Mouse (Mus musculus) myocyte (in vitro differentiated cells): ENCODE measurements around the gene 1600014C10Rik.

ENCODE experiments used
- CEBPB ChIP-seq: IDR thresholded peaks from 2 replicates; pipeline ENCODE4 v1.6.1; 2011; ENCODE audit warnings: mild to moderate bottlenecking, moderate library complexity; ENCODE audit not compliant: poor library complexity, insufficient read depth, severe bottlenecking
- E2F4 ChIP-seq: IDR thresholded peaks from one replicate; pipeline ENCODE4 v1.6.1; 2011; ENCODE audit warnings: mild to moderate bottlenecking, control low read depth, moderate library complexity; ENCODE audit not compliant: insufficient read depth
- MAX ChIP-seq: IDR thresholded peaks from one replicate; pipeline ENCODE4 v1.6.1; 2011; ENCODE audit warnings: low read depth, mild to moderate bottlenecking, control low read depth
- MYOD1 ChIP-seq, 3 experiments: IDR thresholded peaks; one replicate each; pipeline ENCODE4 v1.6.1; 2011; ENCODE audit warnings: control low read depth in 2 of 3, low read depth in 2 of 3, mild to moderate bottlenecking in 2 of 3, moderate library complexity in 1 of 3; ENCODE audit not compliant: insufficient read length in 2 of 3, control insufficient read depth in 1 of 3
- MYOG ChIP-seq, 3 experiments: IDR thresholded peaks; one replicate each; pipeline ENCODE4 v1.6.1; 2011; ENCODE audit warnings: control low read depth in 2 of 3, low read depth in 2 of 3, mild to moderate bottlenecking in 2 of 3; ENCODE audit not compliant: insufficient read length in 2 of 3, control insufficient read depth in 1 of 3, insufficient read depth in 1 of 3
- POLR2A ChIP-seq: IDR thresholded peaks from one replicate; pipeline ENCODE4 v1.6.1; 2011; ENCODE audit warnings: low read depth, mild to moderate bottlenecking, control low read depth, moderate library complexity; ENCODE audit not compliant: insufficient read length
- POLR2AphosphoS2 ChIP-seq: IDR thresholded peaks from one replicate; pipeline ENCODE4 v1.6.1; 2011; ENCODE audit warnings: low read depth, control low read depth; ENCODE audit not compliant: insufficient read length
- REST ChIP-seq: IDR thresholded peaks from one replicate; pipeline ENCODE4 v1.6.1; 2011; ENCODE audit warnings: mild to moderate bottlenecking, control low read depth, moderate library complexity; ENCODE audit not compliant: insufficient read depth, insufficient read length
- SRF ChIP-seq: IDR thresholded peaks from one replicate; pipeline ENCODE4 v1.6.1; 2011; ENCODE audit warnings: low read depth; ENCODE audit not compliant: control insufficient read depth, insufficient read length
- TCF12 ChIP-seq: IDR thresholded peaks from one replicate; pipeline ENCODE4 v1.6.1; 2011; ENCODE audit warnings: mild to moderate bottlenecking, control low read depth; ENCODE audit not compliant: poor library complexity, insufficient read depth, severe bottlenecking
- TCF3 ChIP-seq: IDR thresholded peaks from one replicate; pipeline ENCODE4 v1.6.1; 2011; ENCODE audit warnings: low read depth, control low read depth; ENCODE audit not compliant: insufficient read length
- USF1 ChIP-seq: IDR thresholded peaks from one replicate; pipeline ENCODE4 v1.6.1; 2011; ENCODE audit warnings: low read depth, mild to moderate bottlenecking, control low read depth, moderate library complexity

DNA sequence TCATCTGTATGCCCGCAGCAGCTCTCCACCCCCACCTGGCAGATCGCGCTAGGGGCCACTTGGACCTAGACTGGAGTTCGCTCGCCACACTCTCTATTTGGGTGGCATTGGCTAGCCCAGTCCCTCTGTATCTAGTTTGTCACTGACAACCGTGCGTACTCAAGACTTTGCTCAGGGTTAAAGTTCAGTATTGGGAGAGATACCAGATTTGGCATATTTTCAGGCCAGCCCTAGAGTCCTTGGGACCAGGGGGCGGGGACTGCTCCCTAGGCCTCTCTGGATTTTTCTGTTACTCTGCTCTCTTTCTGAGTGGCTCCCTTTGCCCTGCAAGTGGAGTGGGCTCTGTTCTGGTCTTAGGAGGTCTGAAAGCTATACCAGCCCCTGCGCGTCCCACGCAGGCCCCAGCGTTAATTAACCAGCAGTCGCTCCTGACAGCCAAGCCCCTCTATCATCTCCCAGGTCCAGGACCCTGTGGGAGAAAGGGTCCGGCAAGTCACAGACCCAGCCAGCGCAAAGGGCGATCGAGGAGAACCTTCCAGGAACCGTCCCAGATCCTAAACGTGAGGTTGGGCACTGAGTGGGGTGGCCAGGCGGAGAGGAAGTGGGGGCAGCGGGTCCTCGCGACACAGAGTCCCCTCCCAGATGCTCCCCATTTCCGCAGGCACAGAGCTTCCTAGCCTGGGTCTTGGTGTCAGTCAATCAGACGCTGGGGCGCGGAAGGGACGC is at the start of gene 1600014C10Rik:
- TF ChIP-seq POLR2A (no peak), MAX (no peak), TCF3 (no peak), POLR2AphosphoS2 (no peak), CEBPB (no peak), E2F4 (no peak), SRF (no peak), MYOD1 (IDR thresholded peaks at IDR 0.05; ENCODE audit: control insufficient read depth in 1 of 3, insufficient read length in 2 of 3, low read depth in 2 of 3) (no peak), TCF12 (no peak), REST (no peak), MYOG (IDR thresholded peaks at IDR 0.05; ENCODE audit: control insufficient read depth in 1 of 3, insufficient read depth in 1 of 3, insufficient read length in 2 of 3, low read depth in 2 of 3) (no peak), USF1 (no peak)
